9 mouse cellular contexts compared by ENCODE assay signal in genomic region chr4:53218752-53219151, GRCm38 (mm10). TPM values are rescaled to one million over a fixed set of nuclear protein-coding genes. Genes with fewer than 3 reads are reported as not detected.
A peak's percentile ranks its signal among the peaks of the same experiment; 100 is the strongest.
DNase-seq lines count a peak whose midpoint lies in the region; ATAC-seq lines count a peak whose summit lies in the region.
"Had no signal": no experiment of that assay in that cellular context is flagged by ENCODE, and none has a peak within 500 bp of the region (broad histone marks: within the 10 kb centered on the region; RNA-seq: fewer than 3 reads in every experiment).

No protein-coding gene starts in this region.

- peak overlapping the region; percentile 81 for H3K27ac ChIP-seq in forebrain, embryonic 13.5 days
- H3K27ac ChIP-seq in forebrain, embryonic 10.5 days: no peak overlapping the region; the same call in 1 of the 2 replicates
- peak overlapping the region; percentile 83 for H3K27ac ChIP-seq in neural tube, embryonic 15.5 days (replicated peaks)
- H3K27ac ChIP-seq: liver, embryonic 14.5 days had no signal

- DNase-seq in forebrain, embryonic 10.5 days (ENCODE audit: extremely low spot score, low spot score): no peak
- DNase-seq in Muller cell, postnatal 12 days (ENCODE audit: inconsistent ontology term): peak; percentile 82
- DNase-seq in layer of hippocampus, postnatal 36 days: peak; percentile 52 to 64
- no peak for DNase-seq in urinary bladder, postnatal 25 days (ENCODE audit: low spot score)
- no peak for DNase-seq in B cell, adult 2 months

- H3K36me3 ChIP-seq in forebrain, embryonic 13.5 days (ENCODE audit: poor library complexity, severe bottlenecking): no peaks in the 10 kb centered on the region
- no peaks in the 10 kb centered on the region for H3K36me3 ChIP-seq in forebrain, embryonic 10.5 days (replicated peaks)
- H3K36me3 ChIP-seq in neural tube, embryonic 15.5 days: no peaks in the 10 kb centered on the region

- H3K4me3 ChIP-seq in forebrain, embryonic 13.5 days: no peak overlapping the region
- no peak overlapping the region for H3K4me3 ChIP-seq in forebrain, embryonic 10.5 days
- no peak overlapping the region for H3K4me3 ChIP-seq in neural tube, embryonic 15.5 days (replicated peaks)

- no peak overlapping the region for H3K9ac ChIP-seq in forebrain, embryonic 13.5 days
- no peak overlapping the region for H3K9ac ChIP-seq in neural tube, embryonic 15.5 days (replicated peaks)
- H3K9ac ChIP-seq: liver, embryonic 14.5 days had no signal

- H3K27me3 ChIP-seq in forebrain, embryonic 13.5 days: no peaks in the 10 kb centered on the region
- peaks cover 7% of the 10 kb centered on the region; the same call in 1 of the 2 replicates for H3K27me3 ChIP-seq in forebrain, embryonic 10.5 days (ENCODE audit: poor library complexity, severe bottlenecking)
- no peaks in the 10 kb centered on the region for H3K27me3 ChIP-seq in neural tube, embryonic 15.5 days (replicated peaks)

- no peaks in the 10 kb centered on the region for H3K9me3 ChIP-seq in forebrain, embryonic 13.5 days (replicated peaks)
- no peaks in the 10 kb centered on the region for H3K9me3 ChIP-seq in forebrain, embryonic 10.5 days
- no peaks in the 10 kb centered on the region for H3K9me3 ChIP-seq in neural tube, embryonic 15.5 days (replicated peaks)

- peak overlapping the region; percentile 83 for H3K4me2 ChIP-seq in forebrain, embryonic 13.5 days
- H3K4me2 ChIP-seq in neural tube, embryonic 15.5 days: no peak overlapping the region

- peak; percentile 80 for ATAC-seq in forebrain, embryonic 13.5 days
- peak; percentile 42 for ATAC-seq in frontal cortex, adult (ENCODE audit: low TSS enrichment)
- ATAC-seq in neural tube, embryonic 15.5 days (ENCODE audit: low FRiP score): peak; percentile 55; the same call in 1 of the 2 replicates

- WGBS in forebrain, embryonic 13.5 days: 15% methylated on average over 7 of the region's 7 CpGs
- 46% methylated on average over 7 of the region's 7 CpGs for WGBS in forebrain, embryonic 10.5 days
- WGBS in neural tube, embryonic 15.5 days: 25% methylated on average over 7 of the region's 7 CpGs

- peaks cover 21% of the 10 kb centered on the region for H3K4me1 ChIP-seq in forebrain, embryonic 13.5 days
- H3K4me1 ChIP-seq in forebrain, embryonic 10.5 days: peaks cover 38% of the 10 kb centered on the region
- peaks cover 24% of the 10 kb centered on the region for H3K4me1 ChIP-seq in neural tube, embryonic 15.5 days

RNA-seq across cellular contexts. Expression of gene Abca1, which starts 59.1 kb away (rescaled TPM):
- polyA plus RNA-seq in forebrain, embryonic 13.5 days (2015; fragmentation: Nextera tagmentation; extraction: Ambion mirVana): 6.1 and 6.7 TPM in 2 replicates
- 2.2 and 2.6 TPM in 2 replicates for polyA plus RNA-seq in forebrain, embryonic 10.5 days (2016; fragmentation: Nextera tagmentation; extraction: Ambion mirVana)
- 10 to 100 TPM; 21.3 to 21.4 TPM for total RNA-seq in layer of hippocampus, postnatal 36 days (2021)
- polyA plus RNA-seq in neural tube, embryonic 15.5 days (2015; fragmentation: Nextera tagmentation; extraction: Ambion mirVana): 8.8 and 9.0 TPM in 2 replicates

Comparison
In these comparisons a context has a peak if more than half of its experiments do, and no peak if none do; other contexts are left out.
1. DNase-seq: peak in Muller cell, postnatal 12 days (single experiment) and layer of hippocampus, postnatal 36 days (2 of 2); none in forebrain, embryonic 10.5 days (single experiment), urinary bladder, postnatal 25 days (single experiment) and B cell, adult 2 months (0 of 2).
2. Peak in every context shown above with its lines, with median percentiles within 50 percentile points of each other: ATAC-seq.